Mouse (Mus musculus): Measurements from ENCODE around the gene Nxnl1. TPM values are rescaled to one million over a fixed set of nuclear protein-coding genes. Genes with fewer than 3 reads are reported as not detected.

Nxnl1 gene
- total and polyA plus RNA-seq, 2 experiments = not detected

DNA sequence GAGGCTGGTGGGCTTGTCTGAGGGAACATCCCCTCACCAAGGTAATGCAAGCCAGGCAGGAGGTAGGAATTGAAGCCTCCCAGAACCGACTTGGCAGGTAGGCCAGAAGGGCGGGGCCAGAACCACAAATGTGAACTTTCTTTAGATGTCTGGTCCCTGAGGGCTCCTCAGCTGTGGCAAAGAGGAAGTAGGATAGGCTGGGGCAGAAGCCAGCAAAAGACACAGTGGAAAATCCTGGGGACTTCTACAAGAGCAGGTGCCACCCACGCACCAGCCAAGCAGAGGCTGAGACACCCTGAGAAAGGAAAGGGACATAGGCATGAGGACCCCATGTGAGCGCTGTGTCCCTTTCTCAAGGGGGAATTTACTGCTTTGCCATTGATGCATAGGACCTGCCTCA, 30.4 kb upstream of the Nxnl1 start:
- 81% methylated on average over 4 of the region's 4 CpGs for WGBS
- Histone ChIP-seq H3K79me2 (ENCODE audit: control insufficient read depth, insufficient read depth, low read length) (no peaks in the 10 kb centered on the region), H3K27ac (replicated peaks; ENCODE audit: insufficient read depth, low read depth, low read length) (no peak overlapping the region), H3K9ac (ENCODE audit: low read depth, low read length) (no peak overlapping the region), H3K4me3 (ENCODE audit: insufficient read depth, low read depth, low read length) (no peak overlapping the region), H3K36me3 (ENCODE audit: control insufficient read depth, insufficient read depth, low read length) (no peaks in the 10 kb centered on the region), H3K27me3 (ENCODE audit: control insufficient read depth, insufficient read depth, low read length) (no peaks in the 10 kb centered on the region), H3K4me1 (ENCODE audit: control insufficient read depth, insufficient read depth, low read length) (peaks cover 7% of the 10 kb centered on the region)
- no peak for TF ChIP-seq CTCF (IDR thresholded peaks at IDR 0.05; ENCODE audit: low read depth, low read length)
- TF ChIP-seq POLR2A (IDR thresholded peaks at IDR 0.05; ENCODE audit: extremely low read depth, insufficient read depth, low read length) = no peak
- DNase-seq (ENCODE audit: extremely low read depth, low read depth, low spot score) = no peak

DNA sequence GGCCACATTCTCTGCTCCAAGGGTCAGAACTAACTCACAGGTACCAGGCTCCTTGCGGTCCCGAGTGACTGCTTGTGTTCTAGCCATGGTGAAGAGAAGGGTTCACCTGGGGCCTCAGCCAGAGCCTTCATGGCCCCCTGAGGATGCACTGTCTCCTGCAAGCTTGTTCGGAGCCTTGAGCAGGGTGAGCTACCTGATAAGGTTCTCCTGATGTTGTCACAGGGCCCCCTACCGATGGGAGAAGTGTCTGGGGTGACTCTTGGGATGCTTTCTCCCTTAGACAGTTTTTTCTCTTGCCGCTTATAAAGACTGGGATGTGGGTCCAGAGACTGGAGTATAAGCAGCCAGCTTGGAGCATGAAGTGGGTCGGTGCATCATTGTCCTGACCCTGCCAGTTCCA, 30.0 kb upstream of the Nxnl1 start:
- H3K27ac ChIP-seq (replicated peaks; ENCODE audit: insufficient read depth, low read depth, low read length) = no peak overlapping the region
- TF ChIP-seq POLR2A (IDR thresholded peaks at IDR 0.05; ENCODE audit: extremely low read depth, insufficient read depth, low read length) (no peak), CTCF (IDR thresholded peaks at IDR 0.05; ENCODE audit: low read depth, low read length) (no peak)
- WGBS = 63% methylated on average over 6 of the region's 6 CpGs
- H3K27me3 ChIP-seq (ENCODE audit: control insufficient read depth, insufficient read depth, low read length) = no peaks in the 10 kb centered on the region
- H3K4me1 ChIP-seq (ENCODE audit: control insufficient read depth, insufficient read depth, low read length) = peaks cover 7% of the 10 kb centered on the region
- H3K36me3 ChIP-seq (ENCODE audit: control insufficient read depth, insufficient read depth, low read length) = no peaks in the 10 kb centered on the region
- no peak overlapping the region for H3K9ac ChIP-seq (ENCODE audit: low read depth, low read length)
- no peaks in the 10 kb centered on the region for H3K79me2 ChIP-seq (ENCODE audit: control insufficient read depth, insufficient read depth, low read length)
- no peak overlapping the region for H3K4me3 ChIP-seq (ENCODE audit: insufficient read depth, low read depth, low read length)
- no peak for DNase-seq (ENCODE audit: extremely low read depth, low read depth, low spot score)

DNA sequence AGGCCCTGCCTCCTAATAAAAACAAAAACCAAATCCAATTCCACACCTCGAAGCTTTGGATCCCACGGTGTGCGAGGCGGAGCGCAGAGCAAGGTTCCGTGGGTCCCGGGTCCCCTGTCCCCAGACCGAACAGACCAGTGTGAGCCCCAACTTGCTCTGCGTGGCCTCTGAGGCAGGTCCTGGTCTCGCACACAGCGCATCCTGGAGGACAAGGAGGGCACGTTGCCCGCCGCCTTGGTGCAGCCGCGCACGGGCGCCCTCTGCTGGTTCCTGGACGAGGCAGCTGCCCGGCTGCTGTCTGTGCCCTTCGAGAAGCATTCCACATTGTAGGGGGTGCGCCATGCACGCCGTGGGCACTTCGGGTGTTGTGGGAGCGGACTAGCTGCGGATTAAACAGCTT, 29.5 kb upstream of the Nxnl1 start:
- Histone ChIP-seq H3K36me3 (ENCODE audit: control insufficient read depth, insufficient read depth, low read length) (no peaks in the 10 kb centered on the region), H3K4me1 (ENCODE audit: control insufficient read depth, insufficient read depth, low read length) (peaks cover 10% of the 10 kb centered on the region), H3K4me3 (ENCODE audit: insufficient read depth, low read depth, low read length) (no peak overlapping the region), H3K79me2 (ENCODE audit: control insufficient read depth, insufficient read depth, low read length) (no peaks in the 10 kb centered on the region), H3K9ac (ENCODE audit: low read depth, low read length) (no peak overlapping the region), H3K27me3 (ENCODE audit: control insufficient read depth, insufficient read depth, low read length) (no peaks in the 10 kb centered on the region), H3K27ac (replicated peaks; ENCODE audit: insufficient read depth, low read depth, low read length) (no peak overlapping the region)
- no peak for TF ChIP-seq POLR2A (IDR thresholded peaks at IDR 0.05; ENCODE audit: extremely low read depth, insufficient read depth, low read length)
- peak; percentile 98 for TF ChIP-seq CTCF (IDR thresholded peaks at IDR 0.05; ENCODE audit: low read depth, low read length)
- WGBS = 19% methylated on average over 27 of the region's 27 CpGs
- DNase-seq (ENCODE audit: extremely low read depth, low read depth, low spot score) = peak; percentile 41

DNA sequence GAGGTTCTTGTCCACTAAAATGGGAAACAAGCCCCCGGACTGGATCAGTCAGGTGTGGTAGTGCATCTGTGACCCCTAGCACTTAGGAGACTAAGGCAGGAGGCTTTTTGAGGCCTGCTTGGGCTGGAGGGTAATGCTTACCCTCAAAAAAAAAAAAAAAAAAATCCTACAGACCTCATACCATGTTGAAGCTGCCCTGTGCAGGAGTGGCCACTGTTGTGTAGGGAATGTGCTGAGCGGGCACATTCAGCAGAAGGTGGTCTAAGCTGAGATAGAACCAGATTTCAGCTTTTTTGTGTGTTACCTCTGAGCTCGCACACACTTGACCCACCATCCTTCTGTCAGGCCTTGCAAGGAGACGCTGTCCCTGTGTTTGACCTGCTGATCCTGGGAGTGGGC, 27.9 kb upstream of the Nxnl1 start:
- H3K9ac ChIP-seq (ENCODE audit: low read depth, low read length) = no peak overlapping the region
- TF ChIP-seq CTCF (IDR thresholded peaks at IDR 0.05; ENCODE audit: low read depth, low read length) (no peak), POLR2A (IDR thresholded peaks at IDR 0.05; ENCODE audit: extremely low read depth, insufficient read depth, low read length) (no peak)
- WGBS = 97% methylated on average over 4 of the region's 4 CpGs
- no peak overlapping the region for H3K27ac ChIP-seq (replicated peaks; ENCODE audit: insufficient read depth, low read depth, low read length)
- H3K4me3 ChIP-seq (ENCODE audit: insufficient read depth, low read depth, low read length) = no peak overlapping the region
- H3K36me3 ChIP-seq (ENCODE audit: control insufficient read depth, insufficient read depth, low read length) = no peaks in the 10 kb centered on the region
- peaks cover 12% of the 10 kb centered on the region for H3K4me1 ChIP-seq (ENCODE audit: control insufficient read depth, insufficient read depth, low read length)
- no peaks in the 10 kb centered on the region for H3K79me2 ChIP-seq (ENCODE audit: control insufficient read depth, insufficient read depth, low read length)
- no peak for DNase-seq (ENCODE audit: extremely low read depth, low read depth, low spot score)
- no peaks in the 10 kb centered on the region for H3K27me3 ChIP-seq (ENCODE audit: control insufficient read depth, insufficient read depth, low read length)

DNA sequence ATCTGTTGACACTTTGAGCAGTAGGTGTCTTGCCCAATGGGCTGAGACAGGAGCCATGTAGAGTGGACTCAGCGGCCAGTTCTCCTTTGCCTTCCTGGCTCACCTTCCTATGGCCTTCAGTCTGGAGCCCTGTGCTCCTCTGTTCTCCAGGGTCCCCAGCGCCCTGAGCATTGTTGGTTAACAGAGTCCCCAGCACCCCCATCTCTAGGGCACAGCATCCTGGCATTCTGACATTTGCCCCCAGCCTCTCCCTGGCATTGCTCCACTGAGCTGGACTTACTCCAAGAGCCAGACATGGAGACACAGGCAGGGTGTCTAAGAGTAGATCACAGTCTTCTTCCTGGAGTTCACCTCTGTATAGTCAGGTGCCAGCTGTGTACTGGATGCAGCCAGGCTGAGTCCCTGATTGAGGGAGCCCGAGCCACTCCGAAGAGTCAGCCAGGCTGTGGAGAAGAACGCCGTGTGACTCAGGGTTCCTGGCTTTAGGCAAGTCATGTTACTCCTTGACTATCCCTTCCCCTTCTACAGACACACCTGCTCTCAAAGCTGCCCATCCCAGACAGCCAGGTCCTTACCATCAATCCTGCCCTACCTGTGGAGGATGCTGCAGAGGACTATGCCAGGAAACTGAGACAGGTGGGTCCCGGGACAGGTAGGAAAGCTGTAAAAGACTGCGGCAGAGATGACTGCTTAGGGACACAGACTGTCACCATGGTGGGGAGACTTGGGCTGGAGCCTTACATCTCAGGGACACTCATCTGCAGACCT, 27.3 kb upstream of the Nxnl1 start:
- Histone ChIP-seq H3K4me3 (ENCODE audit: insufficient read depth, low read depth, low read length) (no peak overlapping the region), H3K36me3 (ENCODE audit: control insufficient read depth, insufficient read depth, low read length) (no peaks in the 10 kb centered on the region), H3K79me2 (ENCODE audit: control insufficient read depth, insufficient read depth, low read length) (no peaks in the 10 kb centered on the region), H3K27ac (replicated peaks; ENCODE audit: insufficient read depth, low read depth, low read length) (no peak overlapping the region), H3K27me3 (ENCODE audit: control insufficient read depth, insufficient read depth, low read length) (no peaks in the 10 kb centered on the region), H3K4me1 (ENCODE audit: control insufficient read depth, insufficient read depth, low read length) (peaks cover 12% of the 10 kb centered on the region), H3K9ac (ENCODE audit: low read depth, low read length) (no peak overlapping the region)
- TF ChIP-seq POLR2A (IDR thresholded peaks at IDR 0.05; ENCODE audit: extremely low read depth, insufficient read depth, low read length) (no peak), CTCF (IDR thresholded peaks at IDR 0.05; ENCODE audit: low read depth, low read length) (no peak)
- peak; percentile 42 for DNase-seq (ENCODE audit: extremely low read depth, low read depth, low spot score)
- 84% methylated on average over 8 of the region's 8 CpGs for WGBS
